Mouse (Mus musculus): ENCODE data around the gene Tef.
A peak's percentile ranks its signal among the peaks of the same experiment; 100 is the strongest.

Tef gene

DNA sequence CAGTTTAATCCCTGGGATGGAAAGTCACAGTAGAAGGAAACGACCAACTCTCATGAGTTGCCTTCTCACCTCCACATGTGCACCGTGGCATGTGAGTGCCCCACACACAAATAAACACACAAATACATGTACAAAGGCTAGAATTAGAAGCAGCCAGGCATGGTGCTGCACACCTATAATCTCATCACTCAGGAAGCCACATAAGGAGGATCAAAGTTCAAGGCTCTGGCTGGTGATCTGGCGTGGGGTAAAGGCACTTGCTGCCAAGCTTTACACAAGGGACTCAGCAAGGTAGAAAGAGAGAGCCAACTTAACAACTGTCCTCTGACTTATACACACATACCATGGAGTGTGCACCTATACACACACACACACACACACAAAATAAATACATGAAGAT is 1.8 kb upstream of the Tef start:
- no peak for DNase-seq

DNA sequence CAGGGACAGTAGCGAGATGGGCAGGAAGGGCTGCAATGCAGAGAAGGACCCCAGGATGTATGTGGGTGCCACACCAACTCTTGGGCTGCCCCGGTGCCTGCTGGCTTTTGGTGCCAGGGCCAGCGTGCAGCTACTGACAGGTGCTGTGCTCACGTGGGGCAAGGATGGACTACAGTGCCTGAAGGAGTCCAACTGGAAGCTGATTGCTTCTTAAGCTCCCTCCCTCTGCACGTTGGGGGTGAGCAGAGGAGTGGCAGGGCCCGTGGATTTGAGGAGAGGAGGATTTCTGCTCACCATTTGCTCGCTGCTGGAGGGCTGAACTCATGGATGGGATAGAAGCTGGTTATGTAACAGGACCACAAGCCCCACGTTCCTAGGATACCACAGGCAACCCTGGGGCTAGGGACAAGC is 725 bp downstream of the Tef start:
- DNase-seq = no peak

DNA sequence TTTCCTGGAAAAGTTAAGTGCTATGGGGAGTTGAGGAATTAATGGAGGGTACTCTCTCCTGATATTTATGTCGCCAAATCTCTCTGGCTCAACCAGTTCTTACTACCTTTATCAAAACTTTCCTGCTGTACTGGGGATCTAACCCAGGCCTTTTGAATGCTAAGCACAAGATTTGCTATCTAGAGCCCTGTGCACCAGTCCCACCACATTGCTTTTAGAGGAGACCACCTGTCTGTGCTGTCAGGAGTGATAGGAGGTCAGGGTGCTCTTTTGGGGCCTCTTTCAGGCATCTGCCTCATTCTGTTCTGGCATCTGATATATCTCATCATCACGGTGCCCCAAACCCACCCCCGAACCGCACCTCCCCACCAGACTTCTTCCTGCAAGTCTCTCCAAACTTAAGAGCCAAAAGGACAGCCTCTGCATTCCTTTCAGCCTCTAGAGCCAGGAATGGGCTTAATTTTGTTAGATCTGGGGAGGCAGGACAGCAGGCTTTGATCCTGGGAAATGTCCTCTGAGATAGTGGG is 1.3 kb downstream of the Tef start:
- DNase-seq = no peak

DNA sequence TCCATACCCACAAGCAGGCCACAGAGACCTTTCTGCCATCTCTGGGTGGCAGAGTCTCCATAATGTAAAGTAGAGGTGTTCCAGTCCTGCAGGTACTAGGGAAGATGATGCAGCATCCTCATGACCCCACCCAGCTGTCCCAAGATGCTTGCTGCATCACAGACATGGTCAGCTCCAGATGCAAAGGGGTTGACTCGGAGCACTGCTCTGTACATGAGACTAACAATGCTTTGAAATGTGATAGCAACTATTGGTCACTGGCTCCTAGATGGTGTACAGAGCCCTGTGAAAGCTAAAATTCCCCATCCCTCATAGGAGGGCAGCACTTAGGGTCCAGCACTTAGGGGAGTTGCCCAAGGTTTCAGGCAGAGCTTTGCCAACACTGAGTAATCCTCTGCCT is 2.0 kb downstream of the Tef start:
- no peak for DNase-seq

DNA sequence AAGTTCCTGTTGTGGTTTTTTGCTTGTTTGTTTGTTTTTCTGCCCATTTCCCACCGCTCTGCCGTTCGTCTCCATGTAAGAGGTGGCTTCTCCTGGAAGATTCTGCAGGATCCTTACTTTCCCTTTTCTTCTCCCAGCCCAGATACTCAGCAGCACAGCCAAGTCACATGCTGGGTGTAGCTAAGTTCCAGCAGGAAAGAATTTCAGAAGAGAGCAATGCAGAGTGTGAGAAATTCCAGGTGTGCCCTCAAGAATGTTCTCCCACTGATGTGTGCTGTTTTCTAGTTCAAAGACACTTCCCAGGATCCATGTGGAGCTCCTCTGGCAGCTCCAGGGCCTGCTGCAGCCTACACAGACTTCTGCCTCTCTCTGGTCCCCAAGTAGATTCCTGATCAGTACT is 2.7 kb downstream of the Tef start:
- no peak for DNase-seq

DNA sequence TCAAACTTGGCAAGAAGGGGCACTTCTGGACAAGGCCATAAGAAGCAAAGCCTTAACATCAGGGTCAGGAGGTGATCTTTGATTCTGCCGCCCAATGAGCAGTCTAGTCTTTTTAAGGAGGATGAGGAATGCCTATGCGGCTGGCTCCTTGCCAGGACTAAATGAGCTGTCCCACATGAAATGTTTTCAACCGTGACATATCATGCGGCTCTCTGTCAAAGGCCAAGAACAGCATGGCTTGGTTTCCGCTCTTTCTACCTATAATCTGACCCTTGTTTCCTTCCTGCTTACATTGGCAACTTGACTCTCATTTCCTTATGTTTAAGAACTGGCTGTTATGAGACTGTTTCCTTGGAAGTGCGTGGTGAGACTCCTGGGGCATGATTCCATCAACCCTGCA is 3.4 kb downstream of the Tef start:
- no peak for DNase-seq

DNA sequence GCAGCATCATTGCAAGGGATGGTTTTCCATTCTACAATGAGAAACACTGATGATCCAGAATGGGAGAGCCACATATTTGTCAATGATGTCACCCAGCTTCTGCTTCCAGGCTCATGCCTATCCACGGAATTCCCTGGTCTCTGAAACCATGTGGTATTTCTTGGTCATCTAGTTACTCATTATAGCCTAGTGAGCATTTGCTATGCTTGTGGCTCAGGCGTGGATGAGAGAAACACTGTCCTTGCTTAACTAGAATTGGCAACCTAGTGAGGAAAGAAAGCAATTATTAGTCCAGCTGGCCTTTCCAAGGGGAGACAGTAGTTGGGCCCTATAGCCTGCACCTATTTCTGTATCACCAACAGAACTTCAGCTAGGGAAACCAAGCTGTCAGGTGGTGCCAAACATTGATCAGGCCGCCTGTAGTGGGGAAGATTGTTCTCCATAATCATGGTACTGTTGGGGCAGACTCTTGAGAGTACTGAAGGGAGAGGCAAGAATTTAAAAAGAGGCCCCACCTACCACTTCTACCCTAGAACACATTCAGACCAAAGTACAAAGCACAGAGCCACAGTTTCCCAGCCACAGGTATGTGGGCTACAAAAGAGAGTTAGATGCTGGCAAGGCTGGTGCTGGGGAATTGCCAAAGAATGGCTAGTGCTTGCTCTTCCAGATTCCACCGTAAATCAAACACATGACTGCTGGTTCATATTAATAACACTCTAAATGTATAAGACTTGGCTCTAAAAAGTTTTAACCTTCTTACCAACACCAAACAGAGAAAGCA is 4.6 kb downstream of the Tef start:
- no peak for DNase-seq

DNA sequence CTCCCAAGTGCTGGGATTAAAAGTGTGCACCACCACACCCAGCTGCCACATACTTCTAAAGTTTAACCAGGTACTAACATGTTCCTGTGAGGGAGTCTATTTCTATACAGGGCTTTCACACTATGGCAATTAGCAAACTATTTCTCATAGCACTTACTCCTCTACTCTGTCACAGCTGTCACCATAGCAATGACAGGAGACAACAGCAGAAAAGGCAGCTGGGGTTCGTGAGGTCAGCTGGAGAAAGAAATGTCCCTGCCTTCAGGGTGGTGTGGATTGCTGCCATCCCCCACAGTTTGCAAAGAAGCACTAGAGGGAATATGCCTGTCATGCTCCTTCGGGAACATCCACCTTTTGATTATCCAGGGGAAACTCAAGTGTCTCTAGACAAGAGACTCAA is 6.6 kb downstream of the Tef start:
- no peak for DNase-seq

DNA sequence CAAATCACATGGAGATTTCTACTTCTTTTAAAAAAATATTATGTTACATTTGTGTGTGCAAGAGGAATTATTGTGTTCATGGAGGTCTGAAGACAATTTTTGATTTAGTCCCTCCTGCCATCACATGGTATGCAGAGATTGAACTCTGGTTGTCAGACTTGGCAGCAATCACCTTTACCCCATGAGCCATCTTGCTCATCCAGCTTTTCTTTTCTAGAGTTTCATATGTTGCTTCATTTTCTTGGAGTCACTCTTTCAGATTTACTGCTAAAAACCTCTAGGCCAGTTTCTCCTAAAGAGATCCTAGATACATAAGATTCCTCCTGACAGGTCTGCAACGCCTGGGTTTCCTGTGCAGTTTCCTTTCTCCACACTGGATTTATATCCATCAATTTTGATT is 7.3 kb downstream of the Tef start:
- DNase-seq = no peak

DNA sequence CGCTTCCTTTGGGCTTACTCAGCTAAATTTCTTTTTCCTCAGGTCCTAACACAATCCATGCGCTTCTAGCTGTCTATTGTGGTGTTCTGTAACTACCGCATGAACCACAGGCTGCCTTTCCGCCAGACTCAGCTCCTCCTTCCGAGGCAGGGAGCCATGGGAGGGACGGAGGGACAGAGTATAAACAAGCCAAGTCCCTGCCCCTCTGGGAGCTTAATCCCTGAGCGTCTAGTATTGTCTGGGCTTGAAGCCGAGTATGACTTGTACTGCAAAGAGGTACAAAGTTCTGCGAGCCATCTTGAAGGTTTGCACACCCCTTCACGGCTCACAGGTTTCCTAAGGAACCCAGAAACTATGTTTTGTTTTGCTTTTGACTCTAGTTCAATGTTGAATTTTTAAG is 7.9 kb downstream of the Tef start:
- DNase-seq = peak; percentile 43

DNA sequence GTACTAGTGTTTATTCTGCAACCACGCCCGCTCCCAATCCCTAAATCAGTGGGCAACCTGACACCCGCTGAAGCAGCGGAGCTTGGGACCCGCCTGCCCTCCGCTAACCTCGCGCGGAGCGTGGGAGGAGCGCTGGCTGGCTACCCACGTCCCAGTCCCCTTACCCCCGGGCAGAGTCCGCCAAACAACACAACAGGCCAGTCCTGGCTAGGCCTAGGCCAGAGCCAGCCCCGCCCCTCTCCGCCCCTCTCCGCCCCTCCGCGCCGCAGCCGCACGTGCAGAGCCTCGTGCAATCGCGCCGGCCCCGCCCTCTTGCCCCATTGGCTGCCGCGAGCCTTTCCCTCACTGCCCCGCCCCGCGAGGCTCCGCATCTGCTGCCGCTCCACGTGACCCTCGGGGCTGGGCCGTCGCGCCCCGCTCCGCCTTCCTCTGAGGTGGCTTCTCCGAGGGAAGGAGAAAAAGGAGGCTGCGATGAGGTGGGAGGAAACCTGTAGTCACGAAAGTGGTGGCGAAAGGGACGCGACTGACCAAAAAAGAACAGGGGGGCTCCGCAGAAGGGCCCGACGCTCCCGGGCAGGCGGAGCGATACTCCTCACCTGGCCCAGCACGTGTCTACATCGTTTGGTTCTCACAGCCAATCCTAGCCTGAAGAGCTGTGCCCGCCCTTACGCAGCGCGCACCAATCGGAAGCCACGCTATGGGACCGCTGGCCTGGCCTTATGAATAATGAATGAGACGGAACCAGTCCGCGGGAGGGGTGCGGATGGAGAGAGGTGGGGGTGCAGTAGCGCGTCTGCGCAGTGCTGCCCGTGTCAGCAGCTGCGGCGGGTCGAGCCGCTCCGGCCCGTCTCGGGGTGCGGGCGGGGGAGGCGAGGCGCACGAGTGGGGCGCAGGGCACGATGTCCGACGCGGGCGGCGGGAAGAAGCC is 8.7 kb downstream of the Tef start:
- DNase-seq = peak; percentile 98

DNA sequence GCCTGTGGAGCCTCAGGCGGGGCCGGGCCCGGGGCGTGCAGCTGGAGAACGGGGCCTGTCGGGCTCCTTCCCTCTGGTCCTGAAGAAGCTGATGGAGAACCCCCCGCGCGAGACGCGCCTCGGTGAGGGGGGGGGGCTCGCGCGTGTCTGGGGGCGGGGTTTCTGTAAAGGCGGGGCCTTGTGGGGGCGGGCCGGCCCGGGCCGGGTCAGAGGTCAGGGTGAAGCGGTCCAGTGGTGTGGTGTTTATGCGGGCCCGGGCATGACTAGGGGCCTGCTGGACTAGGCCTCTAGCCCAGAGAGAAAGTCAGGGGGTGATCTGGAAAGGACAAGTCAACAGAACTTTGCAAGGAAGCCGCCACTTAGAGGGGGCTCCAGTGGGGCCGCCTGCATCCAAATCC is 9.4 kb downstream of the Tef start:
- no peak for DNase-seq

DNA sequence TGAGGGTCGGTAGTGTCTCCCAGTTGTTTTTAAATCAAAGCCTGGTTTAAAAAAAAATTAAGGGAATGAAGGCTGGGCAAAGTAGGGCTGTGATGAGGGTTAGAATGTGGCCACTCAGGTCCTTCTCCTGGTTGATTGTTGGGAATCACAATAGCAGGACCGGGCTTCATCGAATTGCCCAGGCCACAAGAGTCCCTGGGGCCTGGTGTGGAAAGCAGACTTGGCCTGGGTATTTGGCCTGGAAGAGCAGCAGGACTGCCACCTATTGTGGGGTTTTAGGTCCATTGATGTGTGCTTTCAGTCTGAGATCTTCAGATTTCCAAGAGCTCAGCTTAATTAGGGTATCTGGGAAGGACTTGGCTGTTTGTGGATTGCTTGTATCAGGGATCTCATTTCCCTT is 10.1 kb downstream of the Tef start:
- DNase-seq = no peak

DNA sequence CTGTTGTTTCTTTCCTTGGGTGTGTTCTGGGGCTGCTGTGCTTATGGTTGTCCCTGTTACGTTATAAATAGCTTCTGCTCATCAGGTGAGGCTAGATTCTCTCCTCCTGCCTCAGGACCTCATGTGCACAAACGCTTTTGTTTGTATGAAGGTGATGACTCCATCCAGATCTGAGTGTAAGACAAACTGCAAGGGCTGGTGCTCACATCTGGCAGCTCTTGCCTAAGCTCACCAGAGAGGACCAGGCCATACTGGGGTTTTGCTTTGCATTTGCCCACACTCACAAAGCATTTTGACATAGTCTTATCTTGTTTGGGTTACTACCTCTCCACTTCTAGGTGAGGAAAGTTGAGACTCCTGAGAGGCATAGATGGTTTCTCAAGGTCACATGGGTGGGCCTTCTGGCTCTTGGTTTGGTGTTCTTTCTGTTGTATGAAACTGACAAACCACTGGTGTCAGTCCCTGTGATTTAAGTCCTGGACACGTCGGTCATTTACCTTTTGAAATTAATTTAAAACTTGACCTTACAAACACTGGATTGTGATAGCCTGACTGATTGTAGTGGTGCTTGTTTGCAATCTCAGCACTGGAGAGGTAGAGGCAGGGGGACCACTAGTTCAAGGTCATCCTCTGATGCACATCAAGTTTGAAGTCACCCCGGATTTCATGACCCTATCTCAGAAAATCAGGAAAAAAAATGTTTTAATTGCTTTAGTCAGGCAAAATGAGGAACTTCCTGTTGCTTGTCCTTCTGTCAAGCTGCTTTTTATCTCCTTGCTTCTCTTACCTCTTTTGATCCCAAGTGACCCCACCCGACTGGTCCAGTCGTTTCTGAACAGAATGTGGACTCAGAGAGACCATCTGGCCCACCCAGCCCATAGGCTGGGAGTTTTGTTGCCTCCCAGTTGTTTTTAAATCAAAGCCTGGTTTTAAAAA is 10.7 kb downstream of the Tef start:
- no peak for DNase-seq

DNA sequence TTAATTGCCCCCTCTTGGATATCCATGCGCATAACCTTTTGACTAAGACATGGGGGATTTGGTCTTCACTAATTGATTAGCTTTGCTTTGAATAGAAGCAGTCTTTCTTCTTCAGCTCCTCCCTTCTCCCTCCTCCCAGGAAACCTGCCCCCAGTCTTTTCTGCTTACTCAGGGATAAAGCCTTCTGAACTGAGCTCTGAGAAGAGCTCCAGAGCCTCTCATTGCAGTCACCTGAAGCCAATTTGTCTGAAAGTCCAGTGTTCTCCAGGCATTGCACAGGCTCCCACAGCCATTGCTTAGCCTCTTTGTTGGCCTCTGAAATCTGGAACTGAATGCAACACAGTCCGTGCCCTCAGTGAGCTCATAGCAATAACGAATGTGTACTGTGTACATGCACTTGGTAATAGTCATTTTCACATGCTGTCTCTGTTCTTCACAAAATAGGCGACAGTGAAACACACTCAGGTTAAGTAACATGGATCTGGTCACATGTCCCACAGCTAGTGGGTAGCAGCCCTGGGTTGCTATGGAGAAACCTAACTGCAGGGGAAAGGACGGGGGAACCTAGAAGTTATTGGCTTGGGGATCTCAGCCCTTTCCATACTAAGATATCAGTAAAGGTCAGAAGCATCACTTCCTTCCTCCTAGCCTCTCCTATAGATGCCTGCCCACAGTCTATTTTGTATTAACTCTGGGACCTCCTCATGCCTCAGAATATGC is 11.9 kb downstream of the Tef start:
- DNase-seq = no peak

DNA sequence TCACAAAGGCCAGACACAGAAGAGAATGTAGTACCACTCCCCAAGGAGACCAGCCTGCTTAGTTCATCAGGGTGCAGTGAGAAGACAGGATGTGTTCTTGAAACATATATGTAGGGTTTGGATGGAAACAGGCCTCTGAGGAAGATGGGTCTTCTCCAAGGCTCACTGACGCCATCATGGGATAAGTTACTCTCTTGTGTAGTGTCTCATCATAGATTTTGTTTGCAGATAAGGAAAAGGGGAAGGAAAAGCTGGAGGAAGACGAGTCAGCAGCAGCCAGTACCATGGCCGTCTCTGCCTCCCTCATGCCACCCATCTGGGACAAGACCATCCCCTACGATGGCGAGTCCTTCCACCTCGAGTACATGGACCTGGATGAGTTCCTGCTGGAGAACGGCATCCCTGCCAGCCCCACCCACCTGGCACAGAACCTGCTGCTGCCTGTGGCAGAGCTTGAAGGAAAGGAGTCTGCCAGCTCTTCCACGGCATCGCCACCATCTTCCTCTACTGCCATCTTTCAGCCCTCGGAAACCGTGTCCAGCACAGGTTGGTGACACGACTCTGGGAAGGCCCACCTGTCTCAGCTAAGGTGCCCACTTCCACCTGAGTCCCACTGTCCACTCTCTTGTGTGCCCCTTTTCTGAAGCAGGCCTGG is 12.6 kb downstream of the Tef start:
- DNase-seq = no peak

DNA sequence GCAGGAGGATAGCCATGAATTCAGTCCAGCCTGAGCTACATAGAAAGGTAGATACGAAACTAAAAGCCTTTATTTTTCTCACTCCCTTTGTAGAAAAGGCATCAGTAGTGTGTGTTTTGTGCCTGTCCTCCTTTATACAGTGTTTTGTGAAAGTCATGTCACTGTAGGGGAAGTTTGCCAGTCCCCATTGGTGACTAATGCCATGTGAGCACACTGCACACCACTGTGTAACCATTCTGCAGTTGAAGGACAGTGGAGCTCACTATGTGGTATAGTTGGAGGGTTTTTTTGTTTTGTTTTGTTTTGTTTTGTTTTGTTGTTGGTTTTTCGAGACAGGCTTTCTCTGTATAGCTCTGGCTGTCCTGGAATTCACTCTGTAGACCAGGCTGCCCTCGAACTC is 16.2 kb downstream of the Tef start:
- DNase-seq = no peak

DNA sequence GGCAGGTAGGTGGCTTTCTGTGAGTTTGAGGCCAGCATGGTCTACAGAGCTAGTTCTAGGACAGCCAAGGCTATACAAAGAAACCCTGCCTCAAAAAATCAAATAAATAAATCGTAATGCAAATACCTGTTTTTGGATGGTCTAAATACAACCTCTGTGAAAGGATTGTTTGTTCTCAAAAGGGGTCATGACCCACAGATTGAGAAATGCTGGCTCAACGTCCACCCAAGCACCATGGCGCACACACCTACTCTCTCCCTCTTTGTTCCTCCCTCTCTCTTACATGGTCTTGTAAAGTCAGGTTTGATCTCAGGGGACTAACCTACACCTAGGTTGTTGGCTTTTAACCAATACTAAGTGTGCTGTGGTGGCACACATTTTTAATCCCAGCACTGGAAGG is 20.4 kb downstream of the Tef start:
- no peak for DNase-seq

DNA sequence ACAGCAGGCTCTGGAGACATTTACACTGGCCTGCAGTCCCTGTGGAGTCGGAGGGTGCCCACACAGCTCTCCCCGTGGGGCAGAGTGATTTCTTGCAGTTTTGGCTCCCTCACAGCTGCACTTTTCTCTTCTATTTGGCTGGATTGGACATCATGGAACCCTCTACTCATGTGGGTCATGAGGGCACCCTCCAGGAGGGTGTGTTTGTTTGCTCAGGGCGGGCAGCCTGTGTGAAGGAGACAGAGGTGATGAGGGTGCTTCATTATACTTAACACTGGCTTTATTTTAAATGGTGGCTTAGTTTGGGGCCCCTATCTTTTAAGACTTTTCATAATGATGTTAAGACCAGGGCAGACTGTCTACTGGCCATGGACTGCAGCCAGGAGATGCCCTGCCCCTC is 22.6 kb downstream of the Tef start:
- DNase-seq = no peak

DNA sequence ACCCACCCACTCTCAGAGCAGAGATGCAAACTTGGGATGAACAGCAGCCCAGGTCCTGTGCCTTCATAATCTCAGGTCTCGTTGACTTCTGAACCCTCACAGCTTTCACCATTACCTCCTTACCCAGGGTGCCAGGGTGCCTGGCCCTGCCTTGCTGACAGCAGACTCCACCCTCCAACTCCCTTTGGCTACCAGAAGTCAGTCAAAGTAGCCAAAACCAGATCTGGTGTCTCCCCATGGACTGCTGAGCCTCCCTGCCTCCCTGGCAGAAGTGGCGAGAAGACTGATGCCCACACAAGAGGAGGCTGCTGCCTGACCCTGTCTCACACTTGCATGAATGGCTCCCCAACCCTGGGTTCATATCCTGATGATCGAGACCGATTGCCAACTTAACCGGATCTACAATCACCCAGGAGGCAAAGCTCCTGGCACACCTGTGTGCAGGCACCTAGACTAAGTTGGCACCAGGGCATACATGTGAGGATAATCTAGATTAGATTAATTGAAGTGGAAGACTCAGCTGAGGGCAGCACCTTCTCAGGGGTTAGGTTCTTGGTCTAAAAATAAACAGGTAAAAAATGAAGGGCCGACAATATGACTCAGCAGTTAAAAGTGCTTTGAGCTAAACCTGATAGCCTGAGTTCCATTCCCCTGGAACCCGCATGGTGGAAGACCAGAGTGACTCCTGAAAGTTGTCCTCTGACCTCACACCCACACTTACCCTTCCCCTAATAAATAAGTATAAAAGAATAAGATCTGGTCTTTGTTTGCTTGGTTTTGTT is 26.4 kb downstream of the Tef start:
- no peak for DNase-seq

DNA sequence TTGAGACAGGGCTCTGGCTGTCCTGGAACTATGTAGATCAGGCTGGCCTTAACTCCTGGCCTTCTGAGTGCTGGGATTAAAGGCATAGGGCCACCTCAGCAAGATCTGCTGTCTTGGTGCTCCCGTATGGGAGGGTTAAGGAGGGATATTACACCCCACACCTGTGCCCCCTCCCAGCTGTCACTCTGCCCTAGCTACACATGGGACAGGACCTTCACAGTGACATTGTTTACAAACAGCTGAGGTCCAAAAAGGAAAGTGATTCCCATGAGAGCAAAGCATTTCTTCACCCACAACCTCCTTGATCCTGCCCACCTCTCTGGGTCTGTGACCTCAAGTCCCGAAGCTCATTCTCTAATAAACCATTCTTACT is 27.0 kb downstream of the Tef start:
- DNase-seq = no peak
